Mouse (Mus musculus) heart, embryonic 16.5 days (tissue): ENCODE data around the gene Lrrtm3. TPM values are rescaled to one million over a fixed set of nuclear protein-coding genes. Genes with fewer than 3 reads are reported as not detected.

ENCODE experiments used
- ATAC-seq: fragments of 200-750 bp; cut with Nextera tagmentation; replicated peaks from 2 replicates; pipeline ENCODE4 v1.8.0; 2017; ENCODE audit warnings: moderate number of reproducible peaks; ENCODE audit not compliant: insufficient read depth, low FRiP score; ENCODE audit errors: extremely low read depth
- H3K27ac ChIP-seq: fragments of 300-500 bp; sonication (generic); 2 replicates; pipeline ENCODE4 v1.5.1; 2014; ENCODE audit warnings: mild to moderate bottlenecking, low read length, control low read depth, moderate library complexity
- H3K27me3 ChIP-seq: fragments of 300-500 bp; sonication (generic); 2 replicates; pipeline ENCODE4 v1.6.1; 2014; ENCODE audit warnings: low read length, mixed read lengths; ENCODE audit not compliant: control insufficient read depth, insufficient read depth
- H3K36me3 ChIP-seq: fragments of 300-500 bp; sonication (generic); 2 replicates; pipeline ENCODE4 v1.6.1; 2014; ENCODE audit not compliant: control insufficient read depth, insufficient read depth
- H3K4me1 ChIP-seq: fragments of 300-500 bp; sonication (generic); 2 replicates; pipeline ENCODE4 v1.6.1; 2014; ENCODE audit warnings: low read length, mixed read lengths; ENCODE audit not compliant: control insufficient read depth, insufficient read depth
- H3K4me2 ChIP-seq: fragments of 300-500 bp; sonication (generic); 2 replicates; pipeline ENCODE4 v1.6.1; 2014; ENCODE audit warnings: low read depth, mild to moderate bottlenecking, control low read depth, low read length
- H3K4me3 ChIP-seq: fragments of 300-500 bp; sonication (generic); 2 replicates; pipeline ENCODE4 v1.5.1; 2014; ENCODE audit warnings: mild to moderate bottlenecking, control low read depth, low read length
- H3K9ac ChIP-seq: fragments of 300-500 bp; sonication (generic); 2 replicates; pipeline ENCODE4 v1.6.1; 2014; ENCODE audit warnings: low read length, control low read depth
- H3K9me3 ChIP-seq: fragments of 300-500 bp; sonication (generic); replicated peaks from 2 replicates; pipeline ENCODE4 v1.6.1; 2016; ENCODE audit warnings: low read length; ENCODE audit not compliant: control insufficient read depth
- WGBS: fragments of 180-500 bp; shearing (Covaris S2); extraction: QIAGEN DNeasy Blood & Tissue Kit; methylation state at CpG from one replicate; pipeline ENCODE4 v1.1.7; 2014; 5-methylcytosine and 5-hydroxymethylcytosine counted together
- polyA plus RNA-seq: library from polyadenylated mRNA; unstranded; fragments of >200 nt; fragmentation: Nextera tagmentation; extraction: Ambion mirVana; gene quantifications from 2 replicates; pipeline ENCODE4 v1.2.1, GENCODE M21; 2015

Gene Lrrtm3
- polyA plus RNA-seq, 1 experiment from 2014 or later, result 1.7 TPM

DNA sequence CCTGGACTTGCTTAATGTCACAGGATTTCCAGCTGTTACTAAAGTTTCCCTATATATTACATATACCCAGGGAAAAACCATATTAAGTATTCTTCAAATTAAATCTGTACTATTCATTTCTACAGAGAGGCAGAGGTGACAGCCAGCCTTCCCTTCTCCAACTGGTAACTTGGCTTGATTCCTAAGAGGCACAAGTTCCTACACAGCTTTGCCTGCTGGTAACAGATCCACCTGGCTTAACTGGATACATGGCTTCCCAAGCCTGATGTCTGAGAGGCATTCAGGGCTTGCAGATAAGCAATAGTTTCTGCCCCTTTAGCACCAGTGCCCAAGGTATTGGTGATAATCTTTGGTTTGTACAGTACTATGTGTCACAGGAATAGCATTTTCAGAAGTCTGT lies 190.2 kb downstream of the Lrrtm3 start:
- Histone ChIP-seq H3K36me3 (no peaks in the 10 kb centered on the region), H3K27ac (no peak overlapping the region), H3K9ac (no peak overlapping the region), H3K4me2 (no peak overlapping the region), H3K4me1 (0 out of 2 replicates have a peak, but pooled peaks cover 6% of the 10 kb centered on the region), H3K27me3 (no peaks in the 10 kb centered on the region), H3K4me3 (no peak overlapping the region), H3K9me3 (no peaks in the 10 kb centered on the region)
- ATAC-seq, result no peak

DNA sequence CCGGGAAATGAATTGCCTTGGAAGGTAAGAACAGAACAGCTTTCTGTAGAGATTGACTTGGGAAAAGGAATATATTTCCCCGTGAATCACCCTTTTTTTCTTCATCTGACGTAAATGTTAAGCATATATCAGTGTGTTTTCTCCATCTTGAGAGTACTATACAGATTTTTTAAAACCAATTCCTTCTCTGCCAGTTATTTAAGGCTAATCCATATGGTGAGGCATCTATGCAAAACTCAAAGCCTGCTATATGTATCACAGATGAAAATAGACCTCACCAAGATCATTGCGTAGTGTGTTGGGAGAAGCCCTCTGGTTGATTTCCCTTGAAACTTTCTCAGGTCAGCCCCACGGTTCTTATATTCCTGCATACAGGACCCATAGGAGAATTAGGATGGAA lies 195.5 kb downstream of the Lrrtm3 start:
- ATAC-seq, result no peak
- Histone ChIP-seq H3K4me3 (no peak overlapping the region), H3K9ac (no peak overlapping the region), H3K36me3 (no peaks in the 10 kb centered on the region), H3K27me3 (no peaks in the 10 kb centered on the region), H3K4me2 (no peak overlapping the region), H3K4me1 (0 out of 2 replicates have a peak, but pooled peaks cover 3% of the 10 kb centered on the region), H3K27ac (no peak overlapping the region), H3K9me3 (no peaks in the 10 kb centered on the region)
- 93% methylated on average over 5 of the region's 5 CpGs for WGBS

- 36% methylated on average over 23 of the region's 23 CpGs for WGBS
- H3K27me3 ChIP-seq, result no peaks in the 10 kb centered on the region
- H3K4me3 ChIP-seq, result peak overlapping the region; percentile 44
- peak overlapping the region; percentile 36; the same call in 1 of the 2 replicates for H3K27ac ChIP-seq
- ATAC-seq, result 0 out of 2 replicates have a peak, but pooled peaks have one; percentile 45
- H3K4me2 ChIP-seq, result peak overlapping the region; percentile 66
- H3K9me3 ChIP-seq, result no peaks in the 10 kb centered on the region
- peaks cover 3% of the 10 kb centered on the region for H3K4me1 ChIP-seq
- H3K36me3 ChIP-seq, result no peaks in the 10 kb centered on the region
- H3K9ac ChIP-seq, result no peak overlapping the region
Measured at GRCm38 (mm10) chr10:63886449-63887088, 203.5 kb downstream of the Lrrtm3 start.

DNA sequence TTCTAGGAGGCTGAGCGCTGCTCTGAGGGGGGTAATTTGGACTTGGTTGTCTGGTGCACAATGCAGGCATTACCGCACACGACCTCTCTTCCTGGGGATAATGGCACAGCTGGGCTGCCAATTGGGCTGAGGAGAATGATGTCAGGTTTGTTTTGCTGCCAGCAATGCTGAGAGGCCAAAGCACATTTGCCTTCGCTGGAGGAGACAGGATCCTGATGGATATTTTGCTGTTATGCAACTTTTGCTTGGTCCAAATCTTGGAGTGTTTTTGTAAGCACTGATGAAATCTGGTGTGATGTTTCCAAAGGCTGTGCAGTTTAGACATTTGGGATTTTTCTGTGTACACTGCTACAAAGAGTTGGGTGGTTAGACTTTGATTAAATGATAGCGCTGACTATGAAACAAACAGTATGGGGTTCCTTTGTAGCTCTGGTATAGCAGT lies 209.6 kb downstream of the Lrrtm3 start:
- no peak overlapping the region for H3K4me3 ChIP-seq
- no peak overlapping the region for H3K9ac ChIP-seq
- no peak for ATAC-seq
- no peak overlapping the region for H3K27ac ChIP-seq
- no peaks in the 10 kb centered on the region for H3K4me1 ChIP-seq
- H3K4me2 ChIP-seq, result no peak overlapping the region
- 73% methylated on average over 5 of the region's 5 CpGs for WGBS
- no peaks in the 10 kb centered on the region for H3K27me3 ChIP-seq
- 0 out of 2 replicates have a peak, but pooled peaks cover 2% of the 10 kb centered on the region for H3K36me3 ChIP-seq
- peaks cover 4% of the 10 kb centered on the region for H3K9me3 ChIP-seq

Other genes with a start within 250 kb of the Lrrtm3 start
- gene Gm10118, start 162.8 kb downstream of the Lrrtm3 start, polyA plus RNA-seq, result 2.6 and 3.1 TPM in 2 replicates